Mouse (Mus musculus): ENCODE data around the gene Dph2.

The Dph2 gene

GRCm38 (mm10) chr4:117912131-117912561 is 20.3 kb upstream of the Dph2 start:
- no peak for DNase-seq (ENCODE audit: low spot score)

- no peak for DNase-seq (ENCODE audit: low spot score)
Observed at GRCm38 (mm10) chr4:117908834-117909453, 17.1 kb upstream of the Dph2 start.

- no peak for DNase-seq (ENCODE audit: low spot score)
Observed at GRCm38 (mm10) chr4:117906196-117906595, 14.4 kb upstream of the Dph2 start.

GRCm38 (mm10) chr4:117904761-117905160 is 12.9 kb upstream of the Dph2 start:
- no peak for DNase-seq (ENCODE audit: low spot score)

- DNase-seq (ENCODE audit: low spot score) = no peak
Observed at GRCm38 (mm10) chr4:117904094-117904493, 12.3 kb upstream of the Dph2 start.

- DNase-seq (ENCODE audit: low spot score) = no peak
Observed at GRCm38 (mm10) chr4:117898111-117898510, 6.3 kb upstream of the Dph2 start.

- no peak for DNase-seq (ENCODE audit: low spot score)
Observed at GRCm38 (mm10) chr4:117896031-117896430, 4.2 kb upstream of the Dph2 start.

- DNase-seq (ENCODE audit: low spot score) = no peak
Observed at GRCm38 (mm10) chr4:117895339-117895738, 3.5 kb upstream of the Dph2 start.

- DNase-seq (ENCODE audit: low spot score) = no peak
Observed at GRCm38 (mm10) chr4:117894601-117895000, 2.8 kb upstream of the Dph2 start.

- no peak for DNase-seq (ENCODE audit: low spot score)
Observed at GRCm38 (mm10) chr4:117893376-117893775, 1.5 kb upstream of the Dph2 start.

- no peak for DNase-seq (ENCODE audit: low spot score)
Observed at GRCm38 (mm10) chr4:117890750-117891149, 1.1 kb downstream of the Dph2 start.

GRCm38 (mm10) chr4:117890031-117890430 is 1.8 kb downstream of the Dph2 start:
- no peak for DNase-seq (ENCODE audit: low spot score)

- DNase-seq (ENCODE audit: low spot score) = no peak
Observed at GRCm38 (mm10) chr4:117889471-117889870, 2.4 kb downstream of the Dph2 start.

- no peak for DNase-seq (ENCODE audit: low spot score)
Observed at GRCm38 (mm10) chr4:117887920-117888319, 3.9 kb downstream of the Dph2 start.

- peak; percentile 82 for DNase-seq (ENCODE audit: low spot score)
Observed at GRCm38 (mm10) chr4:117887133-117887532, 4.7 kb downstream of the Dph2 start, which contains the start of gene Atp6v0b. TSS of gene Atp6v0b (minus strand) at chr4:117887333.

- DNase-seq (ENCODE audit: low spot score) = no peak
Observed at GRCm38 (mm10) chr4:117886644-117887043, 5.2 kb downstream of the Dph2 start.

GRCm38 (mm10) chr4:117885994-117886393 is 5.8 kb downstream of the Dph2 start:
- DNase-seq (ENCODE audit: low spot score) = no peak

GRCm38 (mm10) chr4:117885093-117885492 is 6.7 kb downstream of the Dph2 start:
- no peak for DNase-seq (ENCODE audit: low spot score)

- no peak for DNase-seq (ENCODE audit: low spot score)
Observed at GRCm38 (mm10) chr4:117884146-117884545, 7.7 kb downstream of the Dph2 start.

GRCm38 (mm10) chr4:117882701-117883691 is 8.8 kb downstream of the Dph2 start, which contains the start of gene B4galt2:
TSS of gene B4galt2 (minus strand) at chr4:117883487.
- DNase-seq (ENCODE audit: low spot score) = no peak

- no peak for DNase-seq (ENCODE audit: low spot score)
Observed at GRCm38 (mm10) chr4:117878703-117879102, 13.1 kb downstream of the Dph2 start.

- no peak for DNase-seq (ENCODE audit: low spot score)
Observed at GRCm38 (mm10) chr4:117878301-117878700, 13.5 kb downstream of the Dph2 start.

- DNase-seq (ENCODE audit: low spot score) = no peak
Observed at GRCm38 (mm10) chr4:117873615-117874014, 18.2 kb downstream of the Dph2 start.
